Mouse (Mus musculus) liver, embryonic 12.5 days (tissue): ENCODE data around the gene Snd1. TPM values are rescaled to one million over a fixed set of nuclear protein-coding genes. Genes with fewer than 3 reads are reported as not detected.
"Not testable (repeated sequence)": the region's sequence is repeated elsewhere in the genome, so short reads cannot be mapped to it uniquely, and the experiment has no call there.

Experiments
- ATAC-seq: fragments of 200-750 bp; cut with Nextera tagmentation; 2 replicates; pipeline ENCODE4 v1.8.0; 2017; ENCODE audit warnings: moderate number of reproducible peaks, mild to moderate bottlenecking, moderate library complexity
- H3K27ac ChIP-seq: fragments of 300-500 bp; sonication (generic); 2 replicates; pipeline ENCODE4 v1.5.1; 2016; ENCODE audit warnings: mild to moderate bottlenecking
- H3K27me3 ChIP-seq: fragments of 300-500 bp; sonication (generic); replicated peaks from 2 replicates; pipeline ENCODE4 v1.6.1; 2016; ENCODE audit warnings: mild to moderate bottlenecking, moderate library complexity
- H3K36me3 ChIP-seq: fragments of 300-500 bp; sonication (generic); 2 replicates; pipeline ENCODE4 v1.6.1; 2016; ENCODE audit warnings: mild to moderate bottlenecking, moderate library complexity
- H3K4me1 ChIP-seq: fragments of 300-500 bp; sonication (generic); 2 replicates; pipeline ENCODE4 v1.6.1; 2016
- H3K4me2 ChIP-seq: fragments of 300-500 bp; sonication (generic); 2 replicates; pipeline ENCODE4 v1.6.1; 2016; ENCODE audit warnings: mild to moderate bottlenecking, moderate library complexity
- H3K4me3 ChIP-seq: fragments of 300-500 bp; sonication (generic); 2 replicates; pipeline ENCODE4 v1.5.1; 2016; ENCODE audit warnings: mild to moderate bottlenecking, moderate library complexity
- H3K9ac ChIP-seq: fragments of 300-500 bp; sonication (generic); 2 replicates; pipeline ENCODE4 v1.6.1; 2016; ENCODE audit warnings: mild to moderate bottlenecking, moderate library complexity
- H3K9me3 ChIP-seq: fragments of 300-500 bp; sonication (generic); replicated peaks from 2 replicates; pipeline ENCODE4 v1.6.1; 2016; ENCODE audit warnings: mild to moderate bottlenecking, moderate library complexity
- WGBS: fragments of 180-500 bp; shearing (Covaris S2); methylation state at CpG from one replicate; pipeline ENCODE4 v1.1.7; 2016; ENCODE audit not compliant: insufficient replicate concordance; 5-methylcytosine and 5-hydroxymethylcytosine counted together
- polyA plus RNA-seq: library from polyadenylated mRNA; unstranded; fragments of >200 nt; fragmentation: Nextera tagmentation; extraction: Ambion mirVana; gene quantifications from 2 replicates; pipeline ENCODE4 v1.2.1, GENCODE M21; 2016

The Snd1 gene
- polyA plus RNA-seq, 1 experiment from 2014 or later = 82.0 TPM

- ATAC-seq = no peak
- no peaks in the 10 kb centered on the region for H3K9me3 ChIP-seq
- no peak overlapping the region for H3K9ac ChIP-seq
- no peaks in the 10 kb centered on the region for H3K36me3 ChIP-seq
- H3K4me2 ChIP-seq = no peak overlapping the region
- no peaks in the 10 kb centered on the region for H3K27me3 ChIP-seq
- H3K4me1 ChIP-seq = no peaks in the 10 kb centered on the region
- no peak overlapping the region for H3K27ac ChIP-seq
- 80% methylated on average over 12 of the region's 12 CpGs for WGBS
- H3K4me3 ChIP-seq = no peak overlapping the region
These were observed 447.4 kb downstream of the Snd1 start for GRCm38 (mm10) chr6:28922371-28922770.

- Histone ChIP-seq H3K4me3 (no peak overlapping the region), H3K9ac (no peak overlapping the region), H3K27ac (no peak overlapping the region), H3K36me3 (no peaks in the 10 kb centered on the region), H3K4me2 (no peak overlapping the region), H3K9me3 (no peaks in the 10 kb centered on the region), H3K27me3 (no peaks in the 10 kb centered on the region), H3K4me1 (no peaks in the 10 kb centered on the region)
- 59% methylated on average over 11 of the region's 11 CpGs for WGBS
- no peak for ATAC-seq
These were observed 448.3 kb downstream of the Snd1 start for GRCm38 (mm10) chr6:28923091-28923824.

- Histone ChIP-seq H3K9me3 (no peaks in the 10 kb centered on the region), H3K36me3 (no peaks in the 10 kb centered on the region), H3K27me3 (no peaks in the 10 kb centered on the region), H3K4me2 (no peak overlapping the region), H3K4me3 (no peak overlapping the region), H3K27ac (no peak overlapping the region), H3K4me1 (no peaks in the 10 kb centered on the region), H3K9ac (no peak overlapping the region)
- WGBS = 72% methylated on average over 10 of the region's 10 CpGs
- ATAC-seq = no peak
These were observed 448.9 kb downstream of the Snd1 start for GRCm38 (mm10) chr6:28923837-28924236.

GRCm38 (mm10) chr6:28927987-28928386, 453.0 kb downstream of the Snd1 start:
- not testable (repeated sequence) for H3K4me1 ChIP-seq, H3K4me3 ChIP-seq, H3K9me3 ChIP-seq, H3K4me2 ChIP-seq, ATAC-seq, H3K36me3 ChIP-seq, H3K27ac ChIP-seq, H3K9ac ChIP-seq
- H3K27me3 ChIP-seq = peaks cover 19% of the 10 kb centered on the region
- WGBS = 78% methylated on average over 10 of the region's 24 CpGs

- H3K4me3 ChIP-seq = peak overlapping the region; percentile 29
- H3K4me2 ChIP-seq = peak overlapping the region; percentile 18; the same call in 1 of the 2 replicates
- peak; percentile 76 for ATAC-seq
- 0 out of 2 replicates have a peak overlapping the region, but pooled peaks have one; percentile 45 for H3K27ac ChIP-seq
- H3K4me1 ChIP-seq, H3K36me3 ChIP-seq, H3K9ac ChIP-seq, H3K9me3 ChIP-seq: not testable (repeated sequence)
- WGBS = 70% methylated on average over 20 of the region's 25 CpGs
- H3K27me3 ChIP-seq = peaks cover 20% of the 10 kb centered on the region
These were observed 454.3 kb downstream of the Snd1 start for GRCm38 (mm10) chr6:28929169-28929803.

- ATAC-seq = no peak
- H3K4me2 ChIP-seq = no peak overlapping the region
These were observed 456.3 kb downstream of the Snd1 start for GRCm38 (mm10) chr6:28931234-28931633.

GRCm38 (mm10) chr6:28931636-28932327, 456.8 kb downstream of the Snd1 start:
- H3K36me3 ChIP-seq = no peaks in the 10 kb centered on the region
- no peaks in the 10 kb centered on the region for H3K9me3 ChIP-seq
- WGBS = 8% methylated on average over 10 of the region's 13 CpGs
- H3K4me1 ChIP-seq = no peaks in the 10 kb centered on the region
- no peak overlapping the region for H3K27ac ChIP-seq
- no peak for ATAC-seq
- H3K27me3 ChIP-seq = peaks cover 20% of the 10 kb centered on the region
- no peak overlapping the region for H3K9ac ChIP-seq
- peak overlapping the region; percentile 34 for H3K4me2 ChIP-seq
- no peak overlapping the region for H3K4me3 ChIP-seq

More at GRCm38 (mm10) chr6:28931234-28931633, 456.3 kb downstream of the Snd1 start:
- Histone ChIP-seq H3K9ac (no peak overlapping the region), H3K4me3 (no peak overlapping the region), H3K36me3 (no peaks in the 10 kb centered on the region), H3K9me3 (no peaks in the 10 kb centered on the region), H3K4me1 (no peaks in the 10 kb centered on the region), H3K27ac (no peak overlapping the region), H3K27me3 (peaks cover 20% of the 10 kb centered on the region)
- 50% methylated on average over 9 of the region's 9 CpGs for WGBS

- no peak overlapping the region for H3K4me3 ChIP-seq
- no peaks in the 10 kb centered on the region for H3K36me3 ChIP-seq
- no peak for ATAC-seq
These were observed 457.5 kb downstream of the Snd1 start for GRCm38 (mm10) chr6:28932328-28932937.

GRCm38 (mm10) chr6:28935736-28936135, 460.8 kb downstream of the Snd1 start:
- 73% methylated on average over 7 of the region's 7 CpGs for WGBS
- Histone ChIP-seq H3K36me3 (no peaks in the 10 kb centered on the region), H3K9me3 (no peaks in the 10 kb centered on the region), H3K4me2 (no peak overlapping the region), H3K4me1 (no peaks in the 10 kb centered on the region), H3K27ac (no peak overlapping the region), H3K27me3 (peaks cover 20% of the 10 kb centered on the region), H3K9ac (no peak overlapping the region), H3K4me3 (no peak overlapping the region)
- ATAC-seq = no peak

More at GRCm38 (mm10) chr6:28932328-28932937, 457.5 kb downstream of the Snd1 start:
- peak overlapping the region; percentile 34 for H3K4me2 ChIP-seq
- H3K27me3 ChIP-seq = peaks cover 20% of the 10 kb centered on the region
- H3K27ac ChIP-seq = no peak overlapping the region
- no peaks in the 10 kb centered on the region for H3K4me1 ChIP-seq
- WGBS = 21% methylated on average over 19 of the region's 19 CpGs
- no peaks in the 10 kb centered on the region for H3K9me3 ChIP-seq
- H3K9ac ChIP-seq = no peak overlapping the region

GRCm38 (mm10) chr6:28947254-28947653, 472.3 kb downstream of the Snd1 start:
- no peak overlapping the region for H3K4me3 ChIP-seq
- H3K4me2 ChIP-seq = no peak overlapping the region
- H3K9me3 ChIP-seq = no peaks in the 10 kb centered on the region
- ATAC-seq = no peak
- no peak overlapping the region for H3K9ac ChIP-seq
- H3K36me3 ChIP-seq = no peaks in the 10 kb centered on the region
- peaks cover 12% of the 10 kb centered on the region for H3K27me3 ChIP-seq
- H3K4me1 ChIP-seq = no peaks in the 10 kb centered on the region
- WGBS = 51% methylated on average over 9 of the region's 9 CpGs
- no peak overlapping the region for H3K27ac ChIP-seq

GRCm38 (mm10) chr6:28949269-28949668, 474.3 kb downstream of the Snd1 start:
- ATAC-seq = no peak
- Histone ChIP-seq H3K27ac (no peak overlapping the region), H3K4me3 (no peak overlapping the region), H3K27me3 (peaks cover 7% of the 10 kb centered on the region), H3K9me3 (no peaks in the 10 kb centered on the region), H3K9ac (no peak overlapping the region), H3K4me2 (no peak overlapping the region), H3K36me3 (no peaks in the 10 kb centered on the region), H3K4me1 (no peaks in the 10 kb centered on the region)
- WGBS = 14% methylated on average over 12 of the region's 12 CpGs

GRCm38 (mm10) chr6:28955581-28955980, 480.6 kb downstream of the Snd1 start:
- Histone ChIP-seq H3K27ac (no peak overlapping the region), H3K4me2 (no peak overlapping the region), H3K4me3 (no peak overlapping the region), H3K4me1 (no peaks in the 10 kb centered on the region), H3K36me3 (no peaks in the 10 kb centered on the region), H3K27me3 (peaks cover 10% of the 10 kb centered on the region; the same call in 1 of the 2 replicates), H3K9ac (no peak overlapping the region), H3K9me3 (no peaks in the 10 kb centered on the region)
- no peak for ATAC-seq
- 12% methylated on average over 11 of the region's 11 CpGs for WGBS
